19 mouse cellular contexts compared by ENCODE assay signal in the genomic region with DNA sequence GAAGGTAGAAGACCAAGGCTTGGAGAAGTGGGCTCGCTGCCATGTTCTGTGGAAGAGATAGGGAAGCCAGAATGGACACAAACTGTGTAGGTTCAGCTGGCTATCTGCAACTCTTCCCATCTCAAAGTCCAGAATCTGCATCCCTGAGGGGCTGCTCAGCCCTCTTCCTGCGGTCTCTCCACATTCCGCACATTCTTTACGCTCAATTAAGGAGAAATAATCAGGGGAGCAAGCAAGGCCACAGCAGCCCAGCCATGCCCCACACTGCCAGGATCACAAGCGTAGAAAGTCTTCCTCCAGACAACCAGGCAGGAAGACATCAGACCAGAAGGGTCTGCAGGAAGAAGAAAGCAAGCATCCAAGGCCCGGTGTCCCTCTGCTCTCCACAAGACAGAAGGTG. TPM values are rescaled to one million over a fixed set of nuclear protein-coding genes. Genes with fewer than 3 reads are reported as not detected.
DNase-seq lines count a peak whose midpoint lies in the region; ATAC-seq and TF ChIP-seq lines count a peak whose summit lies in the region.
"Had no signal": no experiment of that assay in that cellular context is flagged by ENCODE, and none has a peak within 500 bp of the region (broad histone marks: within the 10 kb centered on the region; RNA-seq: fewer than 3 reads in every experiment).

No protein-coding gene starts in this region.

- H3K9me3 ChIP-seq in forebrain, embryonic 10.5 days: no peaks in the 10 kb centered on the region
- H3K9me3 ChIP-seq in forebrain, postnatal 0 days (ENCODE audit: low read length): no peaks in the 10 kb centered on the region
- H3K9me3 ChIP-seq in kidney, embryonic 16.5 days (ENCODE audit: low read length): no peaks in the 10 kb centered on the region
- H3K9me3 ChIP-seq in neural tube, embryonic 15.5 days (replicated peaks): no peaks in the 10 kb centered on the region
- H3K9me3 ChIP-seq: heart, embryonic 12.5 days; liver, embryonic 15.5 days; midbrain, embryonic 12.5 days had no signal

- peak overlapping the region; percentile 79 for H3K27ac ChIP-seq in forebrain, embryonic 10.5 days
- no peak overlapping the region for H3K27ac ChIP-seq in forebrain, postnatal 0 days (ENCODE audit: low read depth, low read length)
- peak overlapping the region; percentile 70 for H3K27ac ChIP-seq in kidney, embryonic 16.5 days (ENCODE audit: low read length)
- H3K27ac ChIP-seq in neural tube, embryonic 15.5 days (replicated peaks): no peak overlapping the region
- H3K27ac ChIP-seq: liver, embryonic 15.5 days; midbrain, embryonic 12.5 days had no signal

- TF ChIP-seq CTCF in forebrain, postnatal 0 days (IDR thresholded peaks at IDR 0.05; ENCODE audit: low read depth): no peak

- H3K9ac ChIP-seq in forebrain, postnatal 0 days: no peak overlapping the region
- no peak overlapping the region for H3K9ac ChIP-seq in kidney, embryonic 16.5 days (replicated peaks; ENCODE audit: low read length)
- no peak overlapping the region for H3K9ac ChIP-seq in neural tube, embryonic 15.5 days (replicated peaks)
- H3K9ac ChIP-seq: heart, embryonic 12.5 days; liver, embryonic 15.5 days; midbrain, embryonic 12.5 days had no signal

- peaks cover 82% of the 10 kb centered on the region for H3K27me3 ChIP-seq in forebrain, embryonic 10.5 days (ENCODE audit: poor library complexity, severe bottlenecking)
- no peaks in the 10 kb centered on the region for H3K27me3 ChIP-seq in forebrain, postnatal 0 days (ENCODE audit: insufficient read depth, low read length)
- no peaks in the 10 kb centered on the region for H3K27me3 ChIP-seq in kidney, embryonic 16.5 days (ENCODE audit: insufficient read depth, low read length)
- no peaks in the 10 kb centered on the region for H3K27me3 ChIP-seq in neural tube, embryonic 15.5 days (replicated peaks)
- H3K27me3 ChIP-seq: heart, embryonic 12.5 days; liver, embryonic 15.5 days had no signal

- WGBS in forebrain, embryonic 10.5 days: 17% methylated on average over 6 of the region's 6 CpGs
- WGBS in forebrain, postnatal 0 days: 29% methylated on average over 6 of the region's 6 CpGs
- WGBS in kidney, embryonic 16.5 days: 22% methylated on average over 6 of the region's 6 CpGs
- WGBS in neural tube, embryonic 15.5 days: 29% methylated on average over 6 of the region's 6 CpGs

- peaks cover 90% of the 10 kb centered on the region for H3K4me1 ChIP-seq in forebrain, embryonic 10.5 days
- H3K4me1 ChIP-seq in forebrain, postnatal 0 days (ENCODE audit: insufficient read depth): 0 out of 2 replicates have a peak, but pooled peaks cover 7% of the 10 kb centered on the region
- peaks cover 70% of the 10 kb centered on the region for H3K4me1 ChIP-seq in kidney, embryonic 16.5 days (ENCODE audit: insufficient read depth, low read length)
- peaks cover 31% of the 10 kb centered on the region for H3K4me1 ChIP-seq in neural tube, embryonic 15.5 days
- H3K4me1 ChIP-seq: liver, embryonic 15.5 days had no signal

- DNase-seq in forebrain, embryonic 10.5 days (ENCODE audit: extremely low spot score, low spot score): peak; percentile 51
- DNase-seq in forebrain, postnatal 0 days: no peak
- DNase-seq in kidney, adult 9 months: no peak
- peak; percentile 37 for DNase-seq in neural tube, embryonic 10.5 days (ENCODE audit: extremely low spot score, low spot score)
- peak; percentile 74 for DNase-seq in retina, postnatal 1 day
- no peak for DNase-seq in spleen, postnatal 10 days (ENCODE audit: low spot score in 2 of 2)
- DNase-seq: adrenal gland, postnatal 36 days; cerebellum, postnatal 25 days; gastrocnemius, postnatal 25 days; lung, postnatal 36 days; right cerebral cortex, postnatal 25 days had no signal

- no peaks in the 10 kb centered on the region for H3K36me3 ChIP-seq in forebrain, embryonic 10.5 days (replicated peaks)
- H3K36me3 ChIP-seq in forebrain, postnatal 0 days (ENCODE audit: insufficient read depth): no peaks in the 10 kb centered on the region
- H3K36me3 ChIP-seq in kidney, embryonic 16.5 days (ENCODE audit: insufficient read depth, low read length): no peaks in the 10 kb centered on the region
- H3K36me3 ChIP-seq in neural tube, embryonic 15.5 days: no peaks in the 10 kb centered on the region
- H3K36me3 ChIP-seq: heart, embryonic 12.5 days; liver, embryonic 15.5 days; midbrain, embryonic 12.5 days had no signal

- no peak for ATAC-seq in forebrain, postnatal 0 days
- peak; percentile 33; the same call in 1 of the 2 replicates for ATAC-seq in kidney, embryonic 16.5 days (ENCODE audit: low FRiP score, low TSS enrichment)
- ATAC-seq in neural tube, embryonic 15.5 days (ENCODE audit: low FRiP score): no peak
- ATAC-seq: intestine, embryonic 16.5 days had no signal

- H3K4me2 ChIP-seq in forebrain, postnatal 0 days (ENCODE audit: low read depth): no peak overlapping the region
- H3K4me2 ChIP-seq in kidney, embryonic 16.5 days (replicated peaks; ENCODE audit: low read depth, low read length): no peak overlapping the region
- no peak overlapping the region for H3K4me2 ChIP-seq in neural tube, embryonic 15.5 days
- H3K4me2 ChIP-seq: heart, embryonic 12.5 days; liver, embryonic 15.5 days; midbrain, embryonic 12.5 days had no signal

- peak overlapping the region; percentile 15; the same call in 1 of the 2 replicates for H3K4me3 ChIP-seq in forebrain, embryonic 10.5 days
- H3K4me3 ChIP-seq in forebrain, postnatal 0 days (ENCODE audit: low read depth, low read length): no peak overlapping the region
- no peak overlapping the region for H3K4me3 ChIP-seq in kidney, embryonic 16.5 days (ENCODE audit: low read length)
- no peak overlapping the region for H3K4me3 ChIP-seq in neural tube, embryonic 15.5 days (replicated peaks)
- H3K4me3 ChIP-seq: heart, embryonic 12.5 days; liver, embryonic 15.5 days; midbrain, embryonic 12.5 days; myocyte had no signal

RNA-seq across cellular contexts. Expression of a gene that starts 13.8 kb away (rescaled TPM):
- 6.2 and 6.6 TPM in 2 replicates for polyA plus RNA-seq in forebrain, embryonic 10.5 days (2016; fragmentation: Nextera tagmentation; extraction: Ambion mirVana)
- 41.7 and 57.9 TPM in 2 replicates for total RNA-seq in forebrain, postnatal 0 days (2014; rRNA removed)
- polyA plus RNA-seq in forebrain, postnatal 0 days (2015; fragmentation: Nextera tagmentation; extraction: Ambion mirVana): 3.8 and 4.1 TPM in 2 replicates
- polyA plus RNA-seq in kidney, embryonic 16.5 days (2015; fragmentation: Nextera tagmentation; extraction: Ambion mirVana): 29.9 and 31.6 TPM in 2 replicates
- 4.5 and 9.7 TPM in 2 replicates for polyA plus RNA-seq in neural tube, embryonic 15.5 days (2015; fragmentation: Nextera tagmentation; extraction: Ambion mirVana)
- total RNA-seq: hematopoietic stem cell, adult 5-6 weeks had no signal

Comparison
In these comparisons a context has a peak if more than half of its experiments do, and no peak if none do; other contexts are left out.
1. DNase-seq: peak in forebrain, embryonic 10.5 days (single experiment), neural tube, embryonic 10.5 days (single experiment) and retina, postnatal 1 day (single experiment); none in forebrain, postnatal 0 days (single experiment), kidney, adult 9 months (single experiment) and spleen, postnatal 10 days (0 of 2).
2. H3K27ac ChIP-seq: peak in forebrain, embryonic 10.5 days (single experiment) and kidney, embryonic 16.5 days (single experiment); none in forebrain, postnatal 0 days (single experiment) and neural tube, embryonic 15.5 days (single experiment).